Mouse (Mus musculus) hindbrain, embryonic 16.5 days (tissue): ENCODE results near the gene Slc35d2. TPM values are rescaled to one million over a fixed set of nuclear protein-coding genes. Genes with fewer than 3 reads are reported as not detected.

Experiments used
- ATAC-seq: fragments of 200-750 bp; cut with Nextera tagmentation; 2 replicates; pipeline ENCODE4 v1.8.0; 2017; ENCODE audit warnings: moderate TSS enrichment, moderate library complexity
- H3K27ac ChIP-seq: fragments of 300-500 bp; sonication (generic); 2 replicates; pipeline ENCODE4 v1.5.1; 2014; ENCODE audit warnings: low read depth, mild to moderate bottlenecking, control low read depth, low read length, moderate library complexity
- H3K27me3 ChIP-seq: fragments of 300-500 bp; sonication (generic); replicated peaks from 2 replicates; pipeline ENCODE4 v1.6.1; 2014; ENCODE audit warnings: low read length; ENCODE audit not compliant: control insufficient read depth, insufficient read depth
- H3K36me3 ChIP-seq: fragments of 300-500 bp; sonication (generic); 2 replicates; pipeline ENCODE4 v1.6.1; 2014; ENCODE audit warnings: mild to moderate bottlenecking, low read length, moderate library complexity, mixed read lengths; ENCODE audit not compliant: control insufficient read depth, insufficient read depth
- H3K4me1 ChIP-seq: fragments of 300-500 bp; sonication (generic); 2 replicates; pipeline ENCODE4 v1.6.1; 2014; ENCODE audit warnings: low read depth, low read length; ENCODE audit not compliant: control insufficient read depth, insufficient read depth
- H3K4me2 ChIP-seq: fragments of 300-500 bp; sonication (generic); 2 replicates; pipeline ENCODE4 v1.6.1; 2014; ENCODE audit warnings: mild to moderate bottlenecking, low read length, control low read depth, moderate library complexity
- H3K4me3 ChIP-seq: fragments of 300-500 bp; sonication (generic); 2 replicates; pipeline ENCODE4 v1.5.1; 2014; ENCODE audit warnings: mild to moderate bottlenecking, low read length, control low read depth, moderate library complexity
- H3K9ac ChIP-seq: fragments of 300-500 bp; sonication (generic); 2 replicates; pipeline ENCODE4 v1.6.1; 2014; ENCODE audit warnings: low read depth, mild to moderate bottlenecking, control low read depth, low read length, moderate library complexity
- H3K9me3 ChIP-seq: fragments of 300-500 bp; sonication (generic); 2 replicates; pipeline ENCODE4 v1.6.1; 2014; ENCODE audit warnings: mild to moderate bottlenecking, low read length, moderate library complexity; ENCODE audit not compliant: control insufficient read depth
- WGBS: fragments of 180-500 bp; shearing (Covaris S2); extraction: QIAGEN DNeasy Blood & Tissue Kit; methylation state at CpG from one replicate; pipeline ENCODE4 v1.1.7; 2014; 5-methylcytosine and 5-hydroxymethylcytosine counted together
- polyA plus RNA-seq: library from polyadenylated mRNA; unstranded; fragments of >200 nt; fragmentation: Nextera tagmentation; extraction: Ambion mirVana; gene quantifications from 2 replicates; pipeline ENCODE4 v1.2.1, GENCODE M21; 2015

The Slc35d2 gene
- polyA plus RNA-seq, 1 experiment from 2014 or later = 2.1 TPM

- no peaks in the 10 kb centered on the region for H3K4me1 ChIP-seq
- no peak overlapping the region for H3K4me3 ChIP-seq
- no peaks in the 10 kb centered on the region for H3K27me3 ChIP-seq
- no peaks in the 10 kb centered on the region for H3K9me3 ChIP-seq
- no peak overlapping the region for H3K4me2 ChIP-seq
- no peak overlapping the region for H3K9ac ChIP-seq
- 73% methylated on average over 3 of the region's 3 CpGs for WGBS
- peak; percentile 48; the same call in 1 of the 2 replicates for ATAC-seq
- H3K27ac ChIP-seq = no peak overlapping the region
- no peaks in the 10 kb centered on the region for H3K36me3 ChIP-seq
Observed at GRCm38 (mm10) chr13:64100186-64100585, 29.0 kb downstream of the Slc35d2 start.

- H3K36me3 ChIP-seq = no peaks in the 10 kb centered on the region
- H3K9ac ChIP-seq = no peak overlapping the region
- H3K9me3 ChIP-seq = no peaks in the 10 kb centered on the region
- no peaks in the 10 kb centered on the region for H3K27me3 ChIP-seq
- H3K27ac ChIP-seq = no peak overlapping the region
- no peak for ATAC-seq
- H3K4me2 ChIP-seq = no peak overlapping the region
- no peak overlapping the region for H3K4me3 ChIP-seq
- H3K4me1 ChIP-seq = no peaks in the 10 kb centered on the region
- WGBS = 76% methylated on average over 9 of the region's 9 CpGs
Observed at GRCm38 (mm10) chr13:64098992-64099391, 30.2 kb downstream of the Slc35d2 start.

GRCm38 (mm10) chr13:64093341-64093740, 35.8 kb downstream of the Slc35d2 start:
- H3K27ac ChIP-seq = no peak overlapping the region
- no peaks in the 10 kb centered on the region for H3K4me1 ChIP-seq
- H3K4me3 ChIP-seq = no peak overlapping the region
- no peaks in the 10 kb centered on the region for H3K27me3 ChIP-seq
- WGBS = 0% methylated on average over 1 of the region's 1 CpGs
- H3K9me3 ChIP-seq = no peaks in the 10 kb centered on the region
- H3K9ac ChIP-seq = no peak overlapping the region
- no peak for ATAC-seq
- H3K36me3 ChIP-seq = no peaks in the 10 kb centered on the region
- H3K4me2 ChIP-seq = no peak overlapping the region

GRCm38 (mm10) chr13:64092752-64093151, 36.4 kb downstream of the Slc35d2 start:
- H3K27ac ChIP-seq = no peak overlapping the region
- WGBS = 73% methylated on average over 6 of the region's 6 CpGs
- no peak for ATAC-seq

GRCm38 (mm10) chr13:64092141-64092540, 37.0 kb downstream of the Slc35d2 start:
- H3K4me3 ChIP-seq = no peak overlapping the region
- 78% methylated on average over 3 of the region's 3 CpGs for WGBS
- H3K4me2 ChIP-seq = no peak overlapping the region

More at GRCm38 (mm10) chr13:64092752-64093151, 36.4 kb downstream of the Slc35d2 start:
- Histone ChIP-seq H3K9me3 (no peaks in the 10 kb centered on the region), H3K27me3 (no peaks in the 10 kb centered on the region), H3K4me2 (no peak overlapping the region), H3K4me3 (no peak overlapping the region), H3K36me3 (no peaks in the 10 kb centered on the region), H3K4me1 (no peaks in the 10 kb centered on the region), H3K9ac (no peak overlapping the region)

GRCm38 (mm10) chr13:64091006-64091405, 38.2 kb downstream of the Slc35d2 start:
- H3K36me3 ChIP-seq = no peaks in the 10 kb centered on the region
- no peaks in the 10 kb centered on the region for H3K27me3 ChIP-seq
- H3K4me1 ChIP-seq = no peaks in the 10 kb centered on the region
- H3K27ac ChIP-seq = no peak overlapping the region
- WGBS = 42% methylated on average over 7 of the region's 7 CpGs
- H3K9me3 ChIP-seq = no peaks in the 10 kb centered on the region
- H3K4me3 ChIP-seq = no peak overlapping the region
- no peak overlapping the region for H3K9ac ChIP-seq
- H3K4me2 ChIP-seq = no peak overlapping the region
- no peak; the same call in 1 of the 2 replicates for ATAC-seq

More at GRCm38 (mm10) chr13:64092141-64092540, 37.0 kb downstream of the Slc35d2 start:
- no peak overlapping the region for H3K27ac ChIP-seq
- no peaks in the 10 kb centered on the region for H3K9me3 ChIP-seq
- H3K27me3 ChIP-seq = no peaks in the 10 kb centered on the region
- no peak for ATAC-seq
- H3K4me1 ChIP-seq = no peaks in the 10 kb centered on the region
- no peaks in the 10 kb centered on the region for H3K36me3 ChIP-seq
- H3K9ac ChIP-seq = no peak overlapping the region

- H3K4me3 ChIP-seq = no peak overlapping the region
- H3K36me3 ChIP-seq = no peaks in the 10 kb centered on the region
- H3K9me3 ChIP-seq = no peaks in the 10 kb centered on the region
- H3K9ac ChIP-seq = no peak overlapping the region
- H3K4me2 ChIP-seq = no peak overlapping the region
- H3K27me3 ChIP-seq = no peaks in the 10 kb centered on the region
- no peak for ATAC-seq
- H3K27ac ChIP-seq = no peak overlapping the region
- 86% methylated on average over 5 of the region's 5 CpGs for WGBS
- no peaks in the 10 kb centered on the region for H3K4me1 ChIP-seq
Observed at GRCm38 (mm10) chr13:64090278-64090677, 38.9 kb downstream of the Slc35d2 start.

GRCm38 (mm10) chr13:64089130-64089529, 40.0 kb downstream of the Slc35d2 start, which contains the start of gene Hsd17b3:
TSS of gene Hsd17b3 (minus strand) at chr13:64089230.
- H3K36me3 ChIP-seq = no peaks in the 10 kb centered on the region
- ATAC-seq = no peak
- no peaks in the 10 kb centered on the region for H3K4me1 ChIP-seq
- H3K4me3 ChIP-seq = no peak within 1 kb of the TSS
- WGBS = 85% methylated on average over 4 of the region's 4 CpGs
- no peak within 1 kb of the TSS for H3K9ac ChIP-seq
- H3K9me3 ChIP-seq = no peaks in the 10 kb centered on the region
- H3K27ac ChIP-seq = no peak within 1 kb of the TSS
- no peaks in the 10 kb centered on the region for H3K27me3 ChIP-seq
- H3K4me2 ChIP-seq = no peak within 1 kb of the TSS

- Histone ChIP-seq H3K27ac (no peak overlapping the region), H3K4me2 (no peak overlapping the region), H3K4me3 (no peak overlapping the region), H3K4me1 (no peaks in the 10 kb centered on the region), H3K36me3 (no peaks in the 10 kb centered on the region), H3K27me3 (no peaks in the 10 kb centered on the region), H3K9me3 (no peaks in the 10 kb centered on the region), H3K9ac (no peak overlapping the region)
- no peak for ATAC-seq
- WGBS = 85% methylated on average over 7 of the region's 7 CpGs
Observed at GRCm38 (mm10) chr13:64088057-64088456, 41.1 kb downstream of the Slc35d2 start.

- no peak for ATAC-seq
- H3K9me3 ChIP-seq = no peaks in the 10 kb centered on the region
- no peak overlapping the region for H3K4me3 ChIP-seq
- WGBS = 81% methylated on average over 5 of the region's 5 CpGs
- H3K36me3 ChIP-seq = no peaks in the 10 kb centered on the region
- no peak overlapping the region for H3K9ac ChIP-seq
- H3K4me2 ChIP-seq = no peak overlapping the region
- H3K4me1 ChIP-seq = peaks cover 5% of the 10 kb centered on the region; the same call in 1 of the 2 replicates
- no peaks in the 10 kb centered on the region for H3K27me3 ChIP-seq
- H3K27ac ChIP-seq = no peak overlapping the region
Observed at GRCm38 (mm10) chr13:64086036-64086435, 43.1 kb downstream of the Slc35d2 start.
